Mouse (Mus musculus) adrenal gland, adult 10 weeks (tissue): ENCODE data around the gene Ccl25. TPM values are rescaled to one million over a fixed set of nuclear protein-coding genes. Genes with fewer than 3 reads are reported as not detected.

Experiments
- polyA plus RNA-seq: library from polyadenylated mRNA; stranded (reverse); fragments of 350-450 nt; fragmentation: Illumina TruSeq; extraction: RNeasy Lipid Tissue Mini Kit (QIAGEN cat#74804); gene quantifications from one replicate; pipeline ENCODE4 v1.2.3, GENCODE M21; 2014; ENCODE audit warnings: low read depth, low replicate concordance

Gene Ccl25
- polyA plus RNA-seq: 17.8 TPM

DNA sequence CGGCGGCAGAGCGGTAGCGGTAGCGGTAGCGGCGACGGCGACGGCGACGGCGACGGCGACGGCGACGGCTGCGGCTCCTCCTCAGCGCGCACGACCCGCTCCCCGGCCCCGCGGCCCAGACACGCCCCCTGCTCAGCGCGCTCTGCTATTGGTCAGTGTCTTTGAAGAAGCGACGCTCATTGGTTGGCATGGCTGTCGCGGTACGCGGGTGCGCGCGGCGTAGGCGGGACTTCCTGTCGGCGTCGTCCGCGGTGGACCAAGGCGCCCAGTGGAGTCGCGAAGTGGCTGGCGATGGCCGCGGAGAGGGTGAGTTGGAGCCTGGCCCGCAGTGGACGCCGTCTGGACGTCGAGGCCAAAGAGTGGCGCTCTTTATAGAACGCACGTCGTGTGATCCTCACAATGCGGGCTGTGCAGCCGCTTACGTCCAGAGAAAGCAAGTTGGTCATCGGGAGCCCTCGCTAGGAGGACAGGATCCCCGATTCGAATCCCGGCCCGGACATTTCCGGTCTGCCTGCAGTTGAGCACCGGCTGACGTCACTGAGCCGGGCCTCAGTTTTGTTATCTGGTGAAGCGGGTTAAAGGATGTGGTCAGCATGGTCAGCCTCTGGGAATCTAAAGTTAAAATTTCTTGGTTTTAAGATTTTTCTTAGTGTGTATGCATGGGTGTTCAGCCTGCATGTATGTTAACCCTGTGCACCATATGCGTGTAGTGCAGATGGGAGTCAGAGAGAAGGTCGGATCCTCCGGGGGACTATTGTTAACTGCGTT, at the start of gene Ccl25, which contains the start of gene Elavl1:
Gene Ccl25 (plus strand): TSS at position 228 of the 768 bp plus-strand sequence.
Gene Elavl1 (minus strand): TSS at position 431 of the 768 bp plus-strand sequence.

GRCm38 (mm10) chr8:4275275-4276110, 49.5 kb upstream of the Ccl25 start, which contains the start of gene Timm44:
Gene Timm44 (minus strand): TSS chr8:4275913.

Other genes starting within 250 kb of the Ccl25 start
- gene Cd209f, start 219.4 kb upstream of the Ccl25 start, polyA plus RNA-seq: 0.41 TPM
- gene Cd209g, start 191.1 kb upstream of the Ccl25 start, polyA plus RNA-seq: not detected
- gene Evi5l, start 158.6 kb upstream of the Ccl25 start, polyA plus RNA-seq: 5.2 TPM
- gene Prr36, start 107.8 kb upstream of the Ccl25 start, polyA plus RNA-seq: 0.52 TPM
- 10.5 TPM for gene Lrrc8e, start 98.4 kb upstream of the Ccl25 start, polyA plus RNA-seq
- 8.6 TPM for gene Map2k7, start 86.5 kb upstream of the Ccl25 start, polyA plus RNA-seq
- gene Gm49320, start 86.3 kb upstream of the Ccl25 start, polyA plus RNA-seq: not detected
- gene Tgfbr3l, start 77.0 kb upstream of the Ccl25 start, polyA plus RNA-seq: 4.7 TPM
- 3.6 TPM for gene Snapc2, start 72.1 kb upstream of the Ccl25 start, polyA plus RNA-seq
- gene Ctxn1, start 65.9 kb upstream of the Ccl25 start, polyA plus RNA-seq: 0.70 TPM
- 171 TPM for gene Timm44, start 49.3 kb upstream of the Ccl25 start, polyA plus RNA-seq
- gene Elavl1, start 203 bp downstream of the Ccl25 start, polyA plus RNA-seq: 66.2 TPM
- gene Cers4, start 167.8 kb downstream of the Ccl25 start, polyA plus RNA-seq: 11.7 TPM